Mouse (Mus musculus) activated CD4-positive, CD25-positive, alpha-beta regulatory T cell, adult 4 months (primary cell): ENCODE results near the gene Kank3. TPM values are rescaled to one million over a fixed set of nuclear protein-coding genes. Genes with fewer than 3 reads are reported as not detected.
"Not testable (repeated sequence)": the region's sequence is repeated elsewhere in the genome, so short reads cannot be mapped to it uniquely, and the experiment has no call there.

Experiments
- ATAC-seq: one replicate; pipeline ENCODE4 v1.8.0; 2017
- polyA plus RNA-seq, 2 experiments: library from polyadenylated mRNA; unstranded; fragments of 100-300 nt; shearing (Covaris generic); gene quantifications; one replicate each; pipeline ENCODE4 v1.2.1; 2017

Kank3 gene
- polyA plus RNA-seq, 2 experiments from 2014 or later: 1.9 to 3.3 TPM

DNA sequence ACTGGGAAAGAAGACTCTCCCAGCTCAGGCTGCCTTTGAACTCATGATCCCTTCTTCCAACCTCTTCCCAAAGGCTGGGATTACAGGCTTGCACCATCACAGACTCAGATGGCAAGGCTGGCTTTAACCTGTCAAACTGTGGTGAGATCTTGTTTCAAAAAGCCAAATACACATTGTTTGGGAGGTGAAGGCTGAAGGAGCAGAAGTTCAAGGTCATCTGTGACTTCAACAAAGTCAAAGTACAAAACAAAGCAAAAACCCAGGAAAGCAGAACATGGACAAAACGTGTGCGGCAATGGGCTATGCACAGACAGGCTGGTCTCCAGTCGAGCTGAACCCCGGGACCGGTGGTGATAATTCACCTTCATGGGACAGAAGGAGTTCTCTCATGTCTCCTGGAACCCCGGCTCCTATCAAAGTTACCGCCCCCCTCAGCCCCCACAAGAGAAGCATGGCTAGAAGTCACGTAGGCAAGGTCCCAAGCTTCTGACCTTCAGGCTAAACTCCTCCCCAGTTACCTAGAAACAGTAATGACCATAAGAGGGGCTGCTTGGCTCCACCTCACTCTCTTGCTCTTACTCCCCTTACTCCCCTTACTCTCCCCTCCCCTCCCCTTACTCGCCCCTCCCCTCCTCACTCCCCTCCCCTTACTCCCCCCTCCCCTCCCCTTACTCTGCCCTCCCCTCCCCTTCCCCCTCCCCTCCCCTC lies 3.0 kb upstream of the Kank3 start:
- no peak for ATAC-seq

DNA sequence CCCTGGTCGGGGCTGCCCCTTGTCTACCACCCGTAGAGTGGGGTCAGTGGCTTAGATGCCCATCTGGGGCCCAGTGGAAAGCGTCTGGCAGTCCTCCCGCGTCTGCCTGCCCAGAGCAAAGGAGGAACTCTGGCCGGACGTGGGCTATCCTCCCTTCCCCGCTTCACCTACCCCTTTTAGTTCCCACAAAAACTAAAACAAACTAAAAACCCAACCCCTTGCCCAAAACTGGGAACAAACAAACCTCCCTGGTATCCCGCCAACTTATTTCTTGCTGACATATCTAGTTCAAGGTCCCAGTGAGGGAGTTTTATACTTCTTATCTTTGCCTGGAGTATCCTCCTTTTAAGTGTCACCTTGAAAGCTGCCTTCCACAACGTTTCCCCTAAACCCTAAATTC lies 2.1 kb upstream of the Kank3 start:
- ATAC-seq: no peak

DNA sequence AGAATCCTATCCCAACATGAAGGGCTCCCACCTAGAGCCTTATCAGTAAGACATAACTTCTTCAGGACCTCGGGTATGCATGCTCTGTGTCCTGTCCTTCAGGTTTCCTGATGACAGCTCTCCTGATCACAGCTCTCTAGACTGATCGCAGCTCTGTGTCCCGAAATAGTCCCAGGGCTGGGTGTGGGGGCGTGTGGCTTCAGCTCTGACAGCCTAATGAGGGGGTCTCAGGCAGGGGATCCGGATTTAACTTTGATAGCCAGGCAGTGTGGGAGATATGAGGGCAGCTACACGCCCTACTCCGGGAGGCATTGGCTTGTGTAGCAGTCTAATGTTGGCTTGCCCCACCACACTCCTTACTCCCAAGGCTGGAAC lies 810 bp downstream of the Kank3 start:
- ATAC-seq: no peak

DNA sequence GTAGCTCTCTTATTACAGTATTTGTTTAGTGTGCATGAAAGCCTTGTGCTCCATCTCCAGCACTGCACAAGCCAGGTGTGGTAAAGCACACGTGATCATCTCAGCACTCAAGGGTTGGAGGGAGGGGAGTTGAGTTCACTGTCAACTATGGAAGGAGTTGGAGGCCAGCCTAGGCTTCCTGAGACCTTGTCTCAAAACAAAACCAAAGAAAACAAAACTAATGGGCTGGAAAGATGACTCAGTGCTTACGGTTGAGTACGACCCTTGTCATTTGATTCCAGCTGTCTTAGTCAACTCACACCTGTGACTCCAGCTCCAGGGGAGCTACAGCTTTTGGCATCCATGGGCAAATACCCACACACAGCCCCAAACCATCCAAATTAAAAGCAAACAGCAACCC lies 2.2 kb downstream of the Kank3 start:
- ATAC-seq: no peak

DNA sequence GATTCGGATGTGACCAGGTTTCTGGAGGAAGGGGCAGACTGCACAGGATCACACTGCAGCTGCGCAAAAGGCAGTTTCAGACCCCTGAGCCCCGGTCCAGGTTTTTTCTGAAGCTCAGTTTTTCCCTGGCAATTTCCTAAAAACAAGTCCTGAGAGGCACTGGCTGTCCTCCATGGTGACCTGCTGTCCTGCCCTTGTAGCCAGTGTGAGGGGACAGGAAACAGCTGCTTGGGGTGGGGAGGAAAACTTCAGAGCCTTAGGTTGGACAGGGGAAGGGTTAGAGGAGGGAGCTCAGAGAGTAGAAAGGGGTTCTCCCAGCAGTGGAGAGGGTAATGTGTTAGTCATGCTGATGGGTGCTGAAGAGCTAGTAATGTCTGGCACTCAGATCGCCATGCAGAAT lies 2.7 kb downstream of the Kank3 start:
- no peak for ATAC-seq

DNA sequence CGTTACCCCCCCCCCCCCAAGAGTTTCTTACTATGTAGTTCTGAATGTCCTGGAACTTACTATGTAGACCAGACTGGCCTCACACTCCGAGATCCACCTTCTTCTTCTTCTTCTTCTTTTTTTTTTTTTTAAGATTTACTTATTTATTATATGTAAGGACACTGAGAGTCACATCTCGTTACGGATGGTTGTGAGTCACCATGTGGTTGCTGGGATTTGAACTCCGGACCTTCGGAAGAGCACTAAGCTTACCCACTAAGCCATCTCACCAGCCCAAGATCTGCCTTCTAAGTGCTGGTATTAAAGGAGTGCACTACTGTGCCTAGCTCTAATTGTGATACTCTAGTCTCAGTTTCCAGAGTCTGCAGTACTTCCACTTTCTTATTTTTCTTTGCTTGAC lies 5.1 kb downstream of the Kank3 start:
- no peak for ATAC-seq

DNA sequence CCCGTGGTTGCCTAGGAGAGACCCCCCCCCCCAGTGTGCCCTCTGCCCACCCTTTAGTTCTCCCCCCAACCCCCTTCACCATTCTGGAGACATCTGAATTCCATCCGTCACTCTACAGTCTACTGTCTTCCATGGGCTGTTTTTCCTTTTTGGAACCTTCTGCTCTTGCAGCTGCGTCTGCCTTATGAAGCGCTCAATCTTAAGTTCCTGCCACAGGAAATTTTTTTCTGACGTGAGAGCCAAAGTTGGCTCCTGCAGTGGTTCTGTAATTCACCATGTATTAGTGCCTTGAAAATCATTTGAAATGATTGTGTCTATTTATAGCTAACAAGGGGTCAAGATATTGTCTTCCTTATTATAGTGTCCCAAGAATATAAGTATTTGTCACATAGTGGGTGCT lies 6.3 kb downstream of the Kank3 start:
- no peak for ATAC-seq

DNA sequence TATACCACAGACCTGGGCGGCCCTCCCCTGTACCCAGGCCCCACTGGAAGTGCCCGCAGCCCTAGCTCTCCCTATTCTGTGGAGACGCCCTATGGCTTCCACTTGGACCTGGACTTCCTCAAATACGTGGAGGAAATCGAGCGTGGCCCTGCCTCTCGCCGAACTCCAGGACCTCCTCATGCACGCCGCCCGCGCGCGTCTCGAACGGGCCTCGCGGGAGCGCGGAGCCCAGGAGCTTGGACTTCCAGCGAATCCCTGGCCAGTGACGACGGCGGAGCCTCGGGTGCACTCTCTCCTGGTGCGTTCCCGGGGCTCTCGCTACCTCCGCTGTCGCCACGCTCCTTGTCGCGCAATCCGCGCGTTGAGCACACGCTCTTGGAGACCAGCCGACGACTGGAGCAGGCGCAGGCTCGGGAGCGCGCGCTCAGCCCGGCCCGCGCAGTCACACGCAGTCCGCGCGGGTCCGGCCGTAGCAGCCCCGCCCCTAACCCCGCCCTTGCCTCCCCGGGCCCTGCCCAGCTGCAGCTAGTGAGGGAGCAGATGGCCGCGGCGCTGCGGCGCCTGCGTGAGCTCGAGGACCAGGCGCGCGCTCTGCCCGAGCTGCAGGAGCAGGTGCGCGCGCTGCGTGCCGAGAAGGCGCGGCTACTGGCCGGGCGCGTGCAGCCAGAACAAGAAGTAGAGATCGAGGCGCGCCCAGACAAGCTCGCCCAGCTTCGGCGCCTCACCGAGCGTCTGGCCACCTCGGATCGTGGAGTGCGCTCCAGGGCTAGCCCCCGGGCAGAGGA lies 7.1 kb downstream of the Kank3 start:
- peak; percentile 84 for ATAC-seq

DNA sequence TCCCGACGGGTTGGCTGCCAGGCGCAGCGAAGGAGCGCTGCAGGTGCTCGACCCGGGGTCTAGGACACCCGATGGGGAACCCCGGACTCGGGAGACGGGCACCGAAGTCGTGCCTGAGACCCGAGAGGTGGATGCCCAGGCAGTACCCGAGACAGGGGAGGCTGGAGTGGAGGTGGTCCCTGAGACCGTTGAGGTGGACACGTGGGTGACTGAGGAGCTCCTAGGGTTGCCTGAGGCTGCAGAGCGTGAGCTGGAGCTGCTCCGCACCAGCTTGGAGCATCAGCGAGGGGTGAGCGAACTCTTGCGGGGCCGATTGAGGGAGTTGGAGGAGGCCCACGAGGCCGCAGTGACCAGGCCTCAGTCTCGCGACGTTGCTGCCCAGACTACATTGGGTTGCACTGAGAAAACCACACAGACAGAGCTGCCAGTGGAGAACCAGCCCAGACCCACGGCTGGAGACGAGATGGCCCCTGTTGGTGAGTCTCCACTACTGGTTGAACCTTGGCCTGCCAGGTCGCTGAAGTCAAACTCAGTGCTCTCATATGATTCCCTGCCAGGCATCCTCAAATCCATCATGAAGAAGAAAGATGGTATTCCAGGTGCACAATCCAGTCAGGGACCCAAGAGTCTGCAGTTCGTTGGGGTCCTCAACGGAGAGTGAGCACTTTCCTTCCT lies 7.8 kb downstream of the Kank3 start:
- ATAC-seq: no peak

DNA sequence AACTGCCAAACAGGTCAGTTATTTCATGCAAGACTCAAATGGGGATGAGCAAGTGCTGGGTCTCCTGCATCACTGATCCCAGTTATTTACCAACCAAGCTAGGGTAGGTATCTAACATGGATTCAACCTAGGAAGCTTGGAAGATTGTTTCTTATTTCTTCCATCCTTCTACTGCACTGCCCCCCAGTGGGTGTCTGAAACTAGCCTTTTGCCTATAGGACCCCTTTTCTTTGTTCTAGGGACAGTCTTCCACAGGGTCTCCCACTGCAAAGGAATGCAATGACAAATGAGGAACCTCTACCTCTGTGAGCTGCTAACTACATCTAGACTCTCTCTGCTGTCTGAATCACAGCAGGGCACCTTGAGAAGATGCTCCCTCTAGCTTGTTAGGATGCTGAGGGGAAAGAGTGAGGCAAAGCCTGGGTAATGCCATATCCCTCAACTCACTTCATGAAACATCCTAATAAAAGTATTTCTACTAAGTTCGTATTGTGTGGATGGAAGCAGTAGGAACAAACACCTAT lies 12.2 kb downstream of the Kank3 start:
- ATAC-seq: no peak

DNA sequence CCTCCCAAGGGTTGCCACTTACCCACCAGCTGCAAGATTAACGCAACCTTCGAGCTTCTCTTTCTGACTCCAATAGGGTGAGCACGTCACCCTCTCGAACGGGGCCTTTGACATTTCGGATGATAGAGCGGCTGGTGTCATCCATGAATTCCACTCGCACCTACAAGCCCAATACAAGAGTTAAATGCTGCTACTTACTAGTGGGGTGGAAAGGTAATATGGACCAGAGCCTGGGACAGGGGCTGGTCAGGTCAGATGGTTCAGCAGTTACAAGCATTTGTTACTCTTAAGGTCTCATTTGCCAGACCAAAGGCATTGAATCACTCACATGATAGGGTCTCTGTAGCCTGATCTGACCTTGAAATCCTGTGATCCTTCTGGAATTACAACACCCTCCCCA lies 12.9 kb downstream of the Kank3 start:
- not testable (repeated sequence) for ATAC-seq

DNA sequence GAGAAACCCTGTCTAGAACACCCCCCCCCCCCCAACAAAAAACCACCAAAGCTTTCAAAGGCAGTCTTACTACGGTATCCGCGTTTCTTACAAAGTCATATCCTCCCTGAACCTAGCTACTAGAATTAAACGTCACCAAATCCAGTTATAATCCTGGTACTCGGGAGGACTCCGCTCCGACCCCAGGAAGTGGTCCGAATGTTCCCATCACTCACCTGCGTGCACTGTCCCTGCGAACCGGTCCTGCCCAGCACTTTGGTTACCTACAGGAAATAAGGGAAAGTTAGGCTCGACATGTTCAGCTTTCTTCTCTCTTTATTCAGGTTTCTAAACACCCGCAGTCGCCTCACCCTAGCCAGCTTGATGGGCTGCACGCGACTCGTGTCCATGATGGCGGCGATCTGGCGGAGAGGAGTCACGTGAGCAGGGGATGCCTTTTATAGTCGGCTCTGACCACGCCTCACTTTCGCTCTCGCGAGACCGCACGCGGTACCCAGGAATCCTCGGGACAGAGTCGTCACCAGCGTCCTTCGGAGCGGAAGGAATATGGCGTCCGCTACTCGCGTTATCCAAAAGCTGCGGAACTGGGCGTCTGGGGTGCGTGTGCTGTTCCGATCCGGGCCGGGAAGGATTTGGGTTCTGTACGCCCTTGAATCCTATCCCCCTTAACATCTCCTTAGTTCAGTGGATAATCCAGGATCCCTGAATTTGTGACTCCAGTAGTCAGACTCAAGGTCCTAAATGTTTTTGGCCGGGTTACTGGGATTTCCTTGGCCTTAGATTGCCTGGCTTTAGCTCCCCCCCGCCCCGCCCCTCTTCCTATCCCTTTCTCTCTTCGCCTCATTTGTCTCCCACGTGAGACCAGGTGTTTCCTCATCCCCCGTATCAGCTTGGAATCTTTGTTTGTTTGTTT lies 14.0 kb downstream of the Kank3 start, which contains the start of the genes Rps28 and Ndufa7:
Gene Rps28, minus strand, starts transcription at position 479 of the 913 bp plus-strand sequence.
Gene Ndufa7, plus strand, starts transcription at position 489 of the 913 bp plus-strand sequence.
- ATAC-seq: peak; percentile 91

DNA sequence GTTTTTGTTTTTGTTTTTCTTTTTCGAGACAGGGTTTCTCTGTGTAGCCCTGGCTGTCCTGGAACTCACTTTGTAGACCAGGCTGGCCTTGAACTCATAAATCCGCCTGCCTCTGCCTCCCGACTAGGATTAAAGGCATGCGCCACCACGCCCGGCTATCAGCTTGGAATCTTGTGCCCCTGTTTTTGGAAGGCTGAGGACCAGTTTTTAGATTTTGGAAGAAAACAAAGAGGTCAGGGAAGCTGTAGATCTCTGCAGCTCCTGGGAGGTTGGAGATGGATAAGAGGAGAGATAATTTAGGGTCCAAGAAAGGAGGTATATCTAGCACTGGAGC lies 14.6 kb downstream of the Kank3 start:
- not testable (repeated sequence) for ATAC-seq

DNA sequence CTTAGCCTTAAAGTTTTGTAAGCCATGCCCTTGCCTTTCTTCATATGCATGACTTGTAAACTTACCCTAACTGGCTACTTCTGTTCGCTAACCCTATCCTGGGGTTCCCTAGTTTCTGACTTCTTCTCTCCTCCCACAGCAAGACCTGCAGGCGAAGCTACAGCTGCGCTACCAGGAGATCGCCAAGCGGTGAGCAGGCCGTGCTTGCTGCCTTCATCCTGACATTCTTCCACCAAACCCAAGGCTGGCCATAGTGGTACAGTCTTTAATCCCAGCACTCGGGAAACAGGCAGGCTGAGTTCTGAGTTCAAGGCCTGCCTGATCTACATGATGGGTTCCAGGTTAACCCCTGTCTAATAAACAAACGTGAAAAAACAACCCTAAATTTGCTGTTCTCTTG lies 15.1 kb downstream of the Kank3 start:
- no peak for ATAC-seq

DNA sequence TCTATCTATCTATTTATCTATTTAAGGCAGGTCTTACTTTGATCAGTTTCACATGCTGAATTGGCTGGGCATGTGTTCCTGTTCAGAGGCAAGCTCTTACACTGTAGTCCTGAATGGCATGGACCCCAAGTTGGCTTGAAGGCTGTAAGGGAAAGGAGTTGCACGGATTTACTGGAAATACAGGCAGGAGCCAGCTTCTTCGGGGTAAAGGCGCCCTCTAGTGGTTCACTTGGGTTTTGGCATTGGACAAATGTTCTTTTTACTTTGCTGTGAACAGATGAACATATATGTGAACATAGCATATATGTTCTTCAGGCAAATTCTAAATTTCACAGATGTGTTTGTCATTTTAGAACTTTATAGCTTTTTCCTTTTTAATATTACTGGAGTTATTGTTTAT lies 16.5 kb downstream of the Kank3 start:
- ATAC-seq: peak; percentile 21

DNA sequence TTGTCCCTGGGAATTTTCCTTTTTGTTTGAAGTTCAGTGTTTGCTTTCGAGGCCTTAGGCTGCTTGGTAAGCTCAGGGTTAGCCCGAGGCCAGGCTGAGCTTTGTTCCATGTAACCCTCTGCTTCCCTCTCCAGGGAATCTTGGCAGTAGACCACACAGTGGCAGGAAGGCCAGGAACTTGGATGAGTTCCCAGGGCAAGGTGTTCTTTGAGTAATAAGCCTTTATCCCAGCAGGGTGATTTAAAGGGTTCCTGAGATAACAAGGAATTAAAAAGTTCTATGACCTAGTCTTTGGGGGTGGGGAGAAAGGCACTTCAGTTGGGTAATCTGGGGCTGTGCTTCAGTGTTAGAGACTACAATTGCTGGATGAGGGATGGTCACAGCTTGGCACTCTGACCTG lies 18.6 kb downstream of the Kank3 start:
- ATAC-seq: no peak

DNA sequence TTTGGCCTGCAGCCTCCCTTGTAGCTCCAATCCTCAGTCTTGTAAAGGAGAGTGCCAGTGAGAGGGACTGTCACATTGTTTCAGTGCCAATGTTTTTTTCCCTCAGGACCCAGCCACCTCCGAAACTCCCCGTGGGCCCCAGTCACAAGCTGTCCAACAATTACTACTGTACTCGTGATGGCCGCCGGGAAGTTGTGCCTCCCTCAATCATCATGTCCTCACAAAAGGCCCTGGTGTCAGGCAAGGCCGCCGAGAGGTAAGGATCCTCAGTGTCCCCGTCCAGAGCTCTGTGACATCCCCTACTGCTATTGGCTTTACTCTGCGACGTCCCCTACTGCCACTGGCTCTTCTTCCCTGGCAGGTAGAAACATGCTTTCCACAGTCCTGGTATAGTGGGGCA lies 19.2 kb downstream of the Kank3 start:
- ATAC-seq: no peak

DNA sequence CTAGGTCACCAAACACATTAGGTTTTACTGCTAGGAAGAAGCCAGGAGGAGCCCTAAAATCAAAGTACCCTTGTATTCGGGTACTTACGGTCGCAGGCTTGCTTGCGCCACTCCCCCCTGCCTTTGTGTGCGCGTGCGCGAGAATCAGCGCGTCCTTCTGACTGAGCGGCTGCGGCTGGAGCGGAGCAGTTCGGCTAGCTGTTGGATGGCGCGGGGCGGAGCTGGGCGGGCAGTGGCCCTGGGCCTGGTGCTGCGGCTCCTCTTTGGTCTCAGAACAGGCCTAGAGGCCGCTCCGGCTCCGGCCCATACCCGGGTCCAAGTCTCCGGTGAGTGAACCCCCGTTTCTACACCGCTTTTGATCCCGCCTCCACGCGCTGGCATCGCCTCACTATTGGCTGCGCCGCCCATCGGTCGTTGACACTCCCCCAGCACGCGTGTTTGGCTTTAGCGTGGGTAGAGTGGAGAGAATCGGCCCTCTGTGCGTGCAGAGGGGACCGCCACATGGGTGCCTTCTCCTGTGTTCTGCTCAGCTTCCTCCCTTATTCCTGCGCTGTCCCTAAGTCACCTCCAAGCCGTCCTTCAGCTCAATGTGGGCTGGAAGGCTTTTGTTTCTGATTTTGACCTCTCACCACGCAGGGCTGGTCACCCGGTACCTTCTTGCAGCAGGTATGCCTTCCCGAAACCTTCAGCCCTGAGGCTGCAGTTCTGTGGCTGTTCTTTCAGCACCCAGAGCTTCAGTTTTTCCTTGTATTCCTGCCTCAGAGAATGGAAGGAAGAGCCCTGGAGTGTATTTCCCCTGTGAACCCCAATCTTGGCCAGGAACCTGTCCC lies 32.9 kb downstream of the Kank3 start, which contains the start of gene Cd320:
Gene Cd320, plus strand, starts transcription at position 126 of the 830 bp plus-strand sequence.
- ATAC-seq: peak; percentile 85

DNA sequence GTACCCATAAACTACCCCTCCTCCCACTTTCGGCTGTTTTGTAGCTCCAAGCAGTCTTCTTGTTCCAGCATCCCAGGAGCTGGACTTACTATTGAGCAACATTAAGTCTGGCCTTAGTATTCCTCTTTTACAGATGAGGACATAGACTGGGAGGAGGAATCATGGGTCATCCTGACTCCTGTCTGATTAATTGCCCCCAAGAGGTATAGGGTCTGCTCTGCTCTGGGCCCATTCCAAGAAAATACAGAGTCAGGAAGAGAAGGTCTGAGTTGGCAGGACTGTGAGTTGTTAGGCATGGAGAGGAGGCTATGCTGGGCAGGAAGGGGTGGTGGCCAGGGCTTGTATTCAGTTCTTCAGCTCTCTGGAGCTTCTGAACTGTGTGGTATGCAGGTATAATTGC lies 33.9 kb downstream of the Kank3 start:
- no peak for ATAC-seq

DNA sequence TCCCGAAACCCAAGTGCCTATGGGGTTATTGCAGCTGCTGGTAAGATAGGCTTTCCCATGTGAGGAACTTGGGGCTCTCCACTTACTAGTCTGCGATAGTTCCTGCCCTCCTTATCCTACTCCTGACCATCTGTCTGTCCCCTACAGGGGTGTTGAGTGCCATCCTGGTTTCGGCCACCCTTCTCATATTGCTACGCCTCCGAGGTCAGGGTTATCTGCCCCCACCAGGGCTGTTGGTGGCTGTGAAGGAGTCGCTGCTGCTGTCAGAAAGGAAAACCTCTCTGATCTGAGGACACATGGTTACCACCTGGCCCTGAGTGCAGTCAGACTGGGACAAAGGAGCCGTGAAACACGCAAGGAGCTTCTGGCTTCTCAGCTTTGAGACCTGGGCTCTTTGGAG lies 37.8 kb downstream of the Kank3 start:
- no peak for ATAC-seq

DNA sequence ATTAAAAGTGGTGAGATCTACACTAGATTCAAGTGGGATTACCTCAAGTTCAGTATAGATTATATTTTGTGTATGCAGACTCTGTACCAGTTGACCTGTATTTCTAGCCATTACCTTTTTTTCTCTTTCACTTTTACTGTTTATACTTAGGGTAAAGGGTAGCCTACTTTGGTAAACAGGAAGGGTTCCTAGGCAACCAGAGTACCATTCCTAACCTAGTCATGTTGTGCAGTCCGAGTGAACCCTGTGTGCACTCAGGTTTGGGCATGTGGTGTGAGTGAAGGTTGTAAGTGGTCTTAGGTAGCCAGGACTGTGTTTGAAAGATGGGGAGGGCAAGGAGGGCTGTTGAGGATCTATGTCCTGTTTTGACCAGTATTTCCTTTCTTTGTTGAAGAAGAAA lies 41.0 kb downstream of the Kank3 start:
- peak; percentile 93 for ATAC-seq
